Comparison of ENCODE assay signal across 26 mouse cellular contexts in genomic region chr6:55448976-55449678, GRCm38 (mm10). TPM values are rescaled to one million over a fixed set of nuclear protein-coding genes. Genes with fewer than 3 reads are reported as not detected.
A peak's percentile ranks its signal among the peaks of the same experiment; 100 is the strongest.
DNase-seq lines count a peak whose midpoint lies in the region; ATAC-seq and TF ChIP-seq lines count a peak whose summit lies in the region.
"Had no signal": no experiment of that assay in that cellular context is flagged by ENCODE, and none has a peak within 500 bp of the region (broad histone marks: within the 10 kb centered on the region; RNA-seq: fewer than 3 reads in every experiment).

No protein-coding gene starts in this region.

- H3K4me1 ChIP-seq in forebrain, embryonic 14.5 days (ENCODE audit: control insufficient read depth, insufficient read depth, low read length): peaks cover 34% of the 10 kb centered on the region
- peaks cover 14% of the 10 kb centered on the region for H3K4me1 ChIP-seq in forebrain, postnatal 0 days (ENCODE audit: insufficient read depth)
- peaks cover 82% of the 10 kb centered on the region for H3K4me1 ChIP-seq in midbrain, embryonic 10.5 days
- H3K4me1 ChIP-seq in midbrain, embryonic 14.5 days (ENCODE audit: control insufficient read depth, insufficient read depth, low read length): peaks cover 46% of the 10 kb centered on the region

- no peak for ATAC-seq in forebrain, embryonic 14.5 days
- ATAC-seq in forebrain, postnatal 0 days: no peak
- ATAC-seq in midbrain, embryonic 14.5 days (ENCODE audit: low FRiP score, low TSS enrichment): no peak
- ATAC-seq: forebrain, embryonic 15.5 days; intestine, postnatal 0 days had no signal

- H3K27ac ChIP-seq in forebrain, embryonic 14.5 days (ENCODE audit: low read depth, low read length): peak overlapping the region; percentile 39; the same call in 1 of the 2 replicates
- H3K27ac ChIP-seq in forebrain, postnatal 0 days (ENCODE audit: low read depth, low read length): no peak overlapping the region
- H3K27ac ChIP-seq in midbrain, embryonic 10.5 days (replicated peaks): peak overlapping the region; percentile 65
- H3K27ac ChIP-seq in midbrain, embryonic 14.5 days (replicated peaks; ENCODE audit: low read depth, low read length): no peak overlapping the region
- H3K27ac ChIP-seq: embryonic facial prominence, embryonic 15.5 days; forebrain, embryonic 15.5 days; heart, embryonic 15.5 days; hindbrain, embryonic 15.5 days had no signal

- no peak for TF ChIP-seq CTCF in forebrain, postnatal 0 days (IDR thresholded peaks at IDR 0.05; ENCODE audit: low read depth)
- TF ChIP-seq CTCF in brain, embryonic 14.5 days (IDR thresholded peaks at IDR 0.05; ENCODE audit: borderline replicate concordance, extremely low read depth, insufficient read depth, insufficient read length): no peak

- H3K27me3 ChIP-seq in forebrain, embryonic 14.5 days (replicated peaks; ENCODE audit: control insufficient read depth, insufficient read depth, low read length): no peaks in the 10 kb centered on the region
- H3K27me3 ChIP-seq in forebrain, postnatal 0 days (ENCODE audit: insufficient read depth, low read length): no peaks in the 10 kb centered on the region
- peaks cover 67% of the 10 kb centered on the region for H3K27me3 ChIP-seq in midbrain, embryonic 10.5 days (ENCODE audit: low read depth, poor library complexity, severe bottlenecking)
- no peaks in the 10 kb centered on the region for H3K27me3 ChIP-seq in midbrain, embryonic 14.5 days (ENCODE audit: control insufficient read depth, insufficient read depth, low read length)
- H3K27me3 ChIP-seq: forebrain, embryonic 15.5 days; hindbrain, embryonic 15.5 days had no signal

- WGBS in forebrain, embryonic 14.5 days: 62% methylated on average over 8 of the region's 8 CpGs
- 67% methylated on average over 8 of the region's 8 CpGs for WGBS in forebrain, postnatal 0 days
- WGBS in midbrain, embryonic 10.5 days: 76% methylated on average over 8 of the region's 8 CpGs
- WGBS in midbrain, embryonic 14.5 days: 74% methylated on average over 8 of the region's 8 CpGs

- H3K4me2 ChIP-seq in forebrain, embryonic 14.5 days (ENCODE audit: low read length): no peak overlapping the region
- H3K4me2 ChIP-seq in forebrain, postnatal 0 days (ENCODE audit: low read depth): no peak overlapping the region
- no peak overlapping the region for H3K4me2 ChIP-seq in midbrain, embryonic 14.5 days (ENCODE audit: low read length)
- H3K4me2 ChIP-seq: embryonic facial prominence, embryonic 15.5 days; forebrain, embryonic 15.5 days; heart, embryonic 12.5 days; heart, embryonic 15.5 days; hindbrain, embryonic 15.5 days had no signal

- no peak for TF ChIP-seq POLR2A in brain, embryonic 14.5 days (IDR thresholded peaks at IDR 0.05; ENCODE audit: borderline replicate concordance, extremely low read depth, insufficient read depth, insufficient read length, poor library complexity, severe bottlenecking)

- H3K36me3 ChIP-seq in forebrain, embryonic 14.5 days (ENCODE audit: control insufficient read depth, insufficient read depth, low read length): no peaks in the 10 kb centered on the region
- H3K36me3 ChIP-seq in forebrain, postnatal 0 days (ENCODE audit: insufficient read depth): no peaks in the 10 kb centered on the region
- H3K36me3 ChIP-seq in midbrain, embryonic 10.5 days: no peaks in the 10 kb centered on the region
- H3K36me3 ChIP-seq in midbrain, embryonic 14.5 days (ENCODE audit: control insufficient read depth, insufficient read depth, low read length): no peaks in the 10 kb centered on the region
- H3K36me3 ChIP-seq: embryonic facial prominence, embryonic 15.5 days; forebrain, embryonic 15.5 days; G1E; heart, embryonic 12.5 days; heart, embryonic 15.5 days; hindbrain, embryonic 15.5 days had no signal

- H3K4me3 ChIP-seq in forebrain, embryonic 14.5 days (ENCODE audit: low read depth, low read length): no peak overlapping the region
- H3K4me3 ChIP-seq in forebrain, postnatal 0 days (ENCODE audit: low read depth, low read length): no peak overlapping the region
- no peak overlapping the region for H3K4me3 ChIP-seq in midbrain, embryonic 10.5 days
- no peak overlapping the region for H3K4me3 ChIP-seq in midbrain, embryonic 14.5 days (replicated peaks; ENCODE audit: low read depth, low read length)
- H3K4me3 ChIP-seq: embryonic facial prominence, embryonic 15.5 days; forebrain, embryonic 15.5 days; heart, embryonic 12.5 days; heart, embryonic 15.5 days; hindbrain, embryonic 15.5 days had no signal

- peak; percentile 16 for DNase-seq in adrenal gland, adult 2 months
- DNase-seq in adrenal gland, postnatal 25 days: no peak
- DNase-seq in forebrain, embryonic 14.5 days (ENCODE audit: low spot score): peak; percentile 45
- no peak for DNase-seq in forebrain, postnatal 0 days
- DNase-seq in midbrain, embryonic 10.5 days (ENCODE audit: low spot score): no peak
- no peak for DNase-seq in midbrain, embryonic 14.5 days
- peak; percentile 63 for DNase-seq in brain, embryonic 14.5 days (ENCODE audit: low read depth)
- DNase-seq: B cell, adult 2 months; cerebellum, adult 11-12 months; cerebellum, adult 8-10 months; cerebellum, postnatal 10 days; cerebellum, postnatal 36 days; embryo, embryonic 11 days; gastrocnemius, postnatal 10 days; gastrocnemius, postnatal 36 days; heart, postnatal 10 days; heart, postnatal 36 days; kidney, adult 2 months had no signal

- H3K9me3 ChIP-seq in forebrain, embryonic 14.5 days (replicated peaks; ENCODE audit: control insufficient read depth, low read length): no peaks in the 10 kb centered on the region
- no peaks in the 10 kb centered on the region for H3K9me3 ChIP-seq in forebrain, postnatal 0 days (ENCODE audit: low read length)
- no peaks in the 10 kb centered on the region for H3K9me3 ChIP-seq in midbrain, embryonic 10.5 days (replicated peaks)
- no peaks in the 10 kb centered on the region for H3K9me3 ChIP-seq in midbrain, embryonic 14.5 days (ENCODE audit: control insufficient read depth, low read length)
- H3K9me3 ChIP-seq: embryonic facial prominence, embryonic 15.5 days; forebrain, embryonic 15.5 days; G1E; heart, embryonic 12.5 days; heart, embryonic 15.5 days; hindbrain, embryonic 15.5 days had no signal

- no peak overlapping the region for H3K9ac ChIP-seq in forebrain, embryonic 14.5 days (ENCODE audit: low read length)
- H3K9ac ChIP-seq in forebrain, postnatal 0 days: no peak overlapping the region
- H3K9ac ChIP-seq in midbrain, embryonic 14.5 days (replicated peaks; ENCODE audit: low read length): no peak overlapping the region
- H3K9ac ChIP-seq: embryonic facial prominence, embryonic 15.5 days; forebrain, embryonic 15.5 days; heart, embryonic 12.5 days; heart, embryonic 15.5 days; hindbrain, embryonic 15.5 days had no signal

RNA-seq across cellular contexts. Expression of gene Adcyap1r1, which starts 2.7 kb away (rescaled TPM):
- total RNA-seq in adrenal gland, adult 2 months (2021): 10 to 100 TPM; 24.4 to 40.6 TPM
- 25.6 and 25.9 TPM in 2 replicates for polyA plus RNA-seq in adrenal gland, adult 2 months (2012; rRNA removed)
- 28.9 and 37.9 TPM in 2 replicates for total RNA-seq in adrenal gland, postnatal 25 days (2021)
- polyA plus RNA-seq in forebrain, embryonic 14.5 days (2014; fragmentation: Nextera tagmentation; extraction: Ambion mirVana): 25.8 and 30.7 TPM in 2 replicates
- 91.8 and 120 TPM in 2 replicates for total RNA-seq in forebrain, postnatal 0 days (2014; rRNA removed)
- polyA plus RNA-seq in forebrain, postnatal 0 days (2015; fragmentation: Nextera tagmentation; extraction: Ambion mirVana): 30.3 and 43.4 TPM in 2 replicates
- polyA plus RNA-seq in midbrain, embryonic 10.5 days (2016; fragmentation: Nextera tagmentation; extraction: Ambion mirVana): 31.4 and 34.3 TPM in 2 replicates
- 50.2 and 52.7 TPM in 2 replicates for polyA plus RNA-seq in midbrain, embryonic 14.5 days (2014; fragmentation: Nextera tagmentation; extraction: Ambion mirVana)
- polyA plus RNA-seq in brain, embryonic 14.5 days (2012; rRNA removed): 44.6 and 69.0 TPM in 2 replicates
- total RNA-seq: CH12.LX had no signal
- polyA plus RNA-seq: G1E had no signal

Comparison
In these comparisons a context has a peak if more than half of its experiments do, and no peak if none do; other contexts are left out.
1. DNase-seq: peak in adrenal gland, adult 2 months (single experiment), forebrain, embryonic 14.5 days (single experiment) and brain, embryonic 14.5 days (single experiment); none in adrenal gland, postnatal 25 days (single experiment), forebrain, postnatal 0 days (single experiment), midbrain, embryonic 10.5 days (single experiment) and midbrain, embryonic 14.5 days (single experiment).
2. H3K27ac ChIP-seq: peak in forebrain, embryonic 14.5 days (single experiment) and midbrain, embryonic 10.5 days (single experiment); none in forebrain, postnatal 0 days (single experiment) and midbrain, embryonic 14.5 days (single experiment).